In the genomic region with DNA sequence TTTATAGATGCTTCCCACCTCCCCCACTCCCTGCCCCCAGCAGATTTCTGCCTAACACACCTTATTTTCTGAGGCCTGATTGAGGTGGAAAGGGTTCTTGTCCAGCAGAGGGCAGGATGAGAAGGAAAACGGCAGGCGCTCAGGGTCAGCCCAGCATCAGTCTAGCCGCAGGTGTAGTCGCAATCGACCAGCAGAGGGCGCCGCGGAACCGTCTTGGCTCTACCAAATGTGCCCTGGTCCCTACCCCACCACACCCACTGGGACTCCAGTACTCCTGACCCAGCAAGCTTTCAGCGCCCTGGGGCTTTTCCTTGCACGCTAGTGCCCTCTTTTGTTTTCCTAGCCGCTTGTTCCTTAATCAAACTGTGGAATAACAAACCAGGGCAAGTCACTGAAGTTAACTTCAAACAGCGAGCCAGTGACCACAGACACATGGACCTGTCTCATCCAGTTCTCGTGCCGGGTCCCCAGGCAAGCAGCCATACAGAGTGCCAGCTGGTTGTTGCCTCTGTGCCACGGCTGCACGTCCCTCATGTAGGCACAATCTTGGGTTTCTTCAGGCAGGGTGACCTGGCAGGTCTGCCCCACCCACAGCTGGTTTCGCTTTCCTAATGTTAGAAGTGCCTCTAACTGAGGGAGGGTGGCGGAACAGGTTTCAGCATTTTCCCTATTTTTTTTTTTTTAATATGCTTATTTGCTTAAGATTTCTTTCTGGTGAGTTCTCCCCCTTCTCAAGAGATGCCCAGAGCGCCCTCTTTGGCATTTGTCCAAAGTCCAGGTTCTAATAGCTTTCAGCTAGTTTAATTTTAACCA, we compare ENCODE assay signal across 8 mouse cellular contexts. TPM values are rescaled to one million over a fixed set of nuclear protein-coding genes. Genes with fewer than 3 reads are reported as not detected.
DNase-seq lines count a peak whose midpoint lies in the region; ATAC-seq and TF ChIP-seq lines count a peak whose summit lies in the region.

No protein-coding gene starts in this region.

- no peaks in the 10 kb centered on the region for H3K79me2 ChIP-seq in myocyte (ENCODE audit: control insufficient read depth, insufficient read depth)

- no peak overlapping the region for H3ac ChIP-seq in myocyte (ENCODE audit: control insufficient read depth, insufficient read length)

- peak overlapping the region; percentile 39 for H3K4me3 ChIP-seq in brown adipose tissue, adult 24 weeks (ENCODE audit: insufficient read depth, low read depth, low read length)
- H3K4me3 ChIP-seq in heart, embryonic 14.5 days (ENCODE audit: control insufficient read depth in 1 of 2, insufficient read depth in 1 of 2, low read depth in 1 of 2, low read length in 2 of 2) = peak overlapping the region in 1 of 2 experiments; percentile 2; a peak in 1 of 4 replicates
- no peak overlapping the region for H3K4me3 ChIP-seq in liver, embryonic 11.5 days (ENCODE audit: low read depth, low read length)
- H3K4me3 ChIP-seq in myocyte = peak overlapping the region; percentile 12

- H3K4me2 ChIP-seq in heart, embryonic 14.5 days (ENCODE audit: low read length) = peak overlapping the region; percentile 45
- H3K4me2 ChIP-seq in liver, embryonic 11.5 days = peak overlapping the region; percentile 46
- H3K4me2 ChIP-seq in myocyte (ENCODE audit: low read depth) = peak overlapping the region; percentile 85

- no peaks in the 10 kb centered on the region for H3K9me3 ChIP-seq in heart, embryonic 14.5 days (ENCODE audit: control insufficient read depth, low read length)
- no peaks in the 10 kb centered on the region for H3K9me3 ChIP-seq in liver, embryonic 11.5 days (ENCODE audit: control insufficient read depth, low read length)

- no peaks in the 10 kb centered on the region for H3K36me3 ChIP-seq in heart, embryonic 14.5 days (ENCODE audit: control insufficient read depth, insufficient read depth, low read length)
- no peaks in the 10 kb centered on the region for H3K36me3 ChIP-seq in liver, embryonic 11.5 days (ENCODE audit: control insufficient read depth, insufficient read depth, low read length)
- H3K36me3 ChIP-seq in myocyte (ENCODE audit: control insufficient read depth, insufficient read depth) = no peaks in the 10 kb centered on the region

- H3K27me3 ChIP-seq in heart, embryonic 14.5 days (ENCODE audit: control insufficient read depth, insufficient read depth, low read length) = peaks cover 12% of the 10 kb centered on the region
- no peaks in the 10 kb centered on the region for H3K27me3 ChIP-seq in liver, embryonic 11.5 days (replicated peaks; ENCODE audit: control insufficient read depth, insufficient read depth, low read length)
- no peaks in the 10 kb centered on the region for H3K27me3 ChIP-seq in myocyte (ENCODE audit: control insufficient read depth, insufficient read depth, insufficient read length)

- TF ChIP-seq POLR2A in myocyte (IDR thresholded peaks at IDR 0.05; ENCODE audit: insufficient read length, low read depth) = no peak

- H3K9ac ChIP-seq in heart, embryonic 14.5 days (ENCODE audit: low read length) = no peak overlapping the region
- H3K9ac ChIP-seq in liver, embryonic 11.5 days (ENCODE audit: low read depth, low read length) = 0 out of 2 replicates have a peak overlapping the region, but pooled peaks have one; percentile 3

- peak; percentile 89 for DNase-seq in fibroblast of lung, adult 2 months (ENCODE audit: low read depth)
- DNase-seq in kidney, postnatal 10 days = peak; percentile 99
- DNase-seq in liver, embryonic 11.5 days (ENCODE audit: low spot score) = peak; percentile 93
- peak; percentile 94 to 99 for DNase-seq in spleen, postnatal 4 days (ENCODE audit: low spot score in 2 of 2)

- ATAC-seq in CD4-positive, CD25-positive, alpha-beta regulatory T cell, adult 4 months = peak; percentile 71
- ATAC-seq in heart, embryonic 14.5 days (ENCODE audit: insufficient number of reproducible peaks, insufficient read depth, low FRiP score, low read depth) = peak; percentile 81
- peak; percentile 92 for ATAC-seq in liver, embryonic 11.5 days (replicated peaks; ENCODE audit: low FRiP score)

- H3K27ac ChIP-seq in brown adipose tissue, adult 24 weeks (replicated peaks; ENCODE audit: low read depth, low read length) = no peak overlapping the region
- no peak overlapping the region for H3K27ac ChIP-seq in heart, embryonic 14.5 days (replicated peaks in 1 of 2; ENCODE audit: control insufficient read depth in 1 of 2, insufficient read depth in 1 of 2, low read depth in 2 of 2, low read length in 2 of 2)
- H3K27ac ChIP-seq in liver, embryonic 11.5 days (ENCODE audit: low read depth, low read length) = no peak overlapping the region

- 20% methylated on average over 20 of the region's 20 CpGs for WGBS in heart, embryonic 14.5 days
- WGBS in liver, embryonic 11.5 days = 24% methylated on average over 20 of the region's 20 CpGs

- no peaks in the 10 kb centered on the region; the same call in 1 of the 2 replicates for H3K4me1 ChIP-seq in brown adipose tissue, adult 24 weeks (ENCODE audit: control insufficient read depth, insufficient read depth, insufficient read length, low read length)
- H3K4me1 ChIP-seq in heart, embryonic 14.5 days (ENCODE audit: control insufficient read depth in 2 of 2, insufficient read depth in 2 of 2, low read length in 2 of 2) = peaks cover 4% of the 10 kb centered on the region in 2 experiments; a peak in 1 of 4 replicates
- peaks cover 6% of the 10 kb centered on the region; the same call in 1 of the 2 replicates for H3K4me1 ChIP-seq in liver, embryonic 11.5 days (replicated peaks; ENCODE audit: control insufficient read depth, insufficient read depth, low read length)

TF ChIP-seq in myocyte, 11 proteins besides CTCF, POLR2A, EP300 and RAD21:
- TF ChIP-seq REST (IDR thresholded peaks at IDR 0.05; ENCODE audit: insufficient read depth, insufficient read length) (no peak), MYOD1 (IDR thresholded peaks at IDR 0.05; ENCODE audit: control insufficient read depth in 1 of 3, insufficient read length in 2 of 3, low read depth in 2 of 3) (peak in 2 of 3 experiments; percentile 54 to 66), MYOG (IDR thresholded peaks at IDR 0.05; ENCODE audit: control insufficient read depth in 1 of 3, insufficient read depth in 1 of 3, insufficient read length in 2 of 3, low read depth in 2 of 3) (peak in 2 of 3 experiments; percentile 32 to 57), POLR2AphosphoS2 (IDR thresholded peaks at IDR 0.05; ENCODE audit: insufficient read length, low read depth) (no peak), CEBPB (IDR thresholded peaks at IDR 0.05; ENCODE audit: insufficient read depth, poor library complexity, severe bottlenecking) (no peak), TCF12 (IDR thresholded peaks at IDR 0.05; ENCODE audit: insufficient read depth, poor library complexity, severe bottlenecking) (no peak)

RNA-seq across cellular contexts. Expression of a gene that starts 19.2 kb away (rescaled TPM):
- 10 to 100 TPM; 20.2 to 23.6 TPM for polyA plus RNA-seq in CD4-positive, CD25-positive, alpha-beta regulatory T cell, adult 4 months (2017; shearing (Covaris generic))
- 2.7 and 7.0 TPM in 2 replicates for polyA plus RNA-seq in brown adipose tissue, adult 24 weeks (2012; ENCODE audit: insufficient read depth, insufficient read length, missing spikeins)
- 16.5 and 17.9 TPM in 2 replicates for polyA plus RNA-seq in heart, embryonic 14.5 days (2014; fragmentation: Nextera tagmentation; extraction: Ambion mirVana)
- polyA plus RNA-seq in liver, embryonic 11.5 days (2014; fragmentation: Nextera tagmentation; extraction: Ambion mirVana) = 7.0 and 8.3 TPM in 2 replicates
- 7.8 TPM for polyA plus RNA-seq in myocyte (2012; fragmentation: generic; extraction: Trizol)

RNA-seq across cellular contexts. Expression of a gene that starts 25.9 kb away (rescaled TPM):
- polyA plus RNA-seq in CD4-positive, CD25-positive, alpha-beta regulatory T cell, adult 4 months (2017; shearing (Covaris generic)) = not detected
- 1.1 TPM in 1 of 2 replicates, not detected in the other for polyA plus RNA-seq in brown adipose tissue, adult 24 weeks (2012; ENCODE audit: insufficient read depth, insufficient read length, missing spikeins)
- polyA plus RNA-seq in heart, embryonic 14.5 days (2014; fragmentation: Nextera tagmentation; extraction: Ambion mirVana) = 0.20 TPM in 2 replicates
- polyA plus RNA-seq in liver, embryonic 11.5 days (2014; fragmentation: Nextera tagmentation; extraction: Ambion mirVana) = not detected in 2 replicates
- polyA plus RNA-seq in myocyte (2012; fragmentation: generic; extraction: Trizol) = 0.17 TPM

RNA-seq across cellular contexts. Expression of a gene that starts 30.9 kb away (rescaled TPM):
- polyA plus RNA-seq in CD4-positive, CD25-positive, alpha-beta regulatory T cell, adult 4 months (2017; shearing (Covaris generic)) = not detected
- polyA plus RNA-seq in brown adipose tissue, adult 24 weeks (2012; ENCODE audit: insufficient read depth, insufficient read length, missing spikeins) = not detected in 2 replicates
- polyA plus RNA-seq in heart, embryonic 14.5 days (2014; fragmentation: Nextera tagmentation; extraction: Ambion mirVana) = 0.09 TPM in 1 of 2 replicates, not detected in the other
- 0.22 TPM in 1 of 2 replicates, not detected in the other for polyA plus RNA-seq in liver, embryonic 11.5 days (2014; fragmentation: Nextera tagmentation; extraction: Ambion mirVana)
- not detected for polyA plus RNA-seq in myocyte (2012; fragmentation: generic; extraction: Trizol)

RNA-seq across cellular contexts. Expression of a gene that starts 38.3 kb away (rescaled TPM):
- 1 to 10 TPM; 3.8 to 7.4 TPM for polyA plus RNA-seq in CD4-positive, CD25-positive, alpha-beta regulatory T cell, adult 4 months (2017; shearing (Covaris generic))
- 1.3 and 2.1 TPM in 2 replicates for polyA plus RNA-seq in brown adipose tissue, adult 24 weeks (2012; ENCODE audit: insufficient read depth, insufficient read length, missing spikeins)
- 2.5 and 3.0 TPM in 2 replicates for polyA plus RNA-seq in heart, embryonic 14.5 days (2014; fragmentation: Nextera tagmentation; extraction: Ambion mirVana)
- polyA plus RNA-seq in liver, embryonic 11.5 days (2014; fragmentation: Nextera tagmentation; extraction: Ambion mirVana) = 3.6 and 3.8 TPM in 2 replicates
- polyA plus RNA-seq in myocyte (2012; fragmentation: generic; extraction: Trizol) = 3.2 TPM

RNA-seq across cellular contexts. Expression of a gene that starts 39.3 kb away (rescaled TPM):
- polyA plus RNA-seq in CD4-positive, CD25-positive, alpha-beta regulatory T cell, adult 4 months (2017; shearing (Covaris generic)) = 1,000 to 10,000 TPM; 1,977 to 2,151 TPM
- 324 and 390 TPM in 2 replicates for polyA plus RNA-seq in brown adipose tissue, adult 24 weeks (2012; ENCODE audit: insufficient read depth, insufficient read length, missing spikeins)
- polyA plus RNA-seq in heart, embryonic 14.5 days (2014; fragmentation: Nextera tagmentation; extraction: Ambion mirVana) = 1,876 and 1,886 TPM in 2 replicates
- 2,498 and 2,516 TPM in 2 replicates for polyA plus RNA-seq in liver, embryonic 11.5 days (2014; fragmentation: Nextera tagmentation; extraction: Ambion mirVana)
- polyA plus RNA-seq in myocyte (2012; fragmentation: generic; extraction: Trizol) = 948 TPM
